Mouse (Mus musculus) urinary bladder, postnatal 25 days (tissue): ENCODE results near the gene Crtc2.
"Not testable (repeated sequence)": the region's sequence is repeated elsewhere in the genome, so short reads cannot be mapped to it uniquely, and the experiment has no call there.

Experiments
- DNase-seq: peaks from one replicate; pipeline ENCODE4 v3.0.0; 2022; ENCODE audit warnings: low spot score

Gene Crtc2

DNA sequence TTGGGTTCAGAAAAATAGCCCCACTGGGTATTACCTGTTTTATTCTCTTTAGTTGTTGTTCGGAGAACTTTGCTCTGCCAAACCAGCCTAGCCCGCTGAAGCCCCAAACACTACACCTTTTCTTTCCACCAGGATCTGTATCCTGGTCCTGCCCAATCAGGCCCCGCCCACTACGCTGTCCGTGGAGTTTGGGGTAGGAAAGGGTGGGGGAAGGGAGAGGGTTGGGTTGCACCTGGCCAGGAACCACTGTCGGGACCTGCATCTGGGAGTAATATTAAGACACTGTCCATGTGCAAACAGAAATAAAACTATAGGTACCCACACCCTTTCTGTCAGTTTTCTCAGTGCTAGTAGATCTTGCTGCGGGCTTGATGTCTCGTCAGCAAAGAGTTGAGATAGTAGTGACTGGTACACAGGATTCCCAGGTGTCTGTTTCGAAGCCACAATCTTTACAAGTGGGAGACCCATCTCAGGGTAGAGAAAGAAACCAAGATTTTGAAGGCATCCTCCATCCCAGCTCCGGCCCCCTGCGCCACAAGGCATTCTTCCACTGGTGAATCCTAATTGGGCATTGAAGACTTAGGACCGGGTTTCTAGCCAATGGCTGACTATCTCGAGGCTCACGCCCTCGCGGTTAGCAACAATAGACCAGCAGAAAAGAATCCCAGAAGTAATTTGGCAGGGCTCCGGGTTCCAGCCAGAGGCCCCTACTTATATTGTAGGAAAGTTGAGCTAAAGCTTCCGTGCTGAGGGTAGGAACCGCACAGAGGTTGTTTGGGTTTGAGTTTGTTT lies 10.8 kb upstream of the Crtc2 start, which contains the start of gene Creb3l4:
Gene Creb3l4, minus strand, starts transcription at position 529 of the 792 bp plus-strand sequence.
- no peak for DNase-seq

DNA sequence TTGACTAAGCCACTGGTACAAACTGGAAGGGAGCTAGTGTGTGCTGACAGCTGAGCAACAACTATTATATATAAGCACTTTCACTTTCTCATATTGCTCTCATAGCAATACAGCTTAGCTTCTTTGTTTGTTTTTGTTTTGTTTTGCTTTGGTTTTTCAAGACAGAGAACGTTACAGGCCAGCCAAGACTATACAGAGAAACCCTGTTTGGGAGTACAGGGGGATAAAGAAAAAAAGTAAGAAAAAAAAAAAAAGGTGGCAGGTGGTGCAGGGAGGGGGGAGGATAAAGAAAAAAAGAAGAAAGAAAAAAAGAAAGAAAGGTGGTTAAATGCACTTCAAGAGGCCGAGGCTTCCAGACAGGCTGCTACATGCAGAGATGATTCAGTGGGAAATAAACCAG lies 8.6 kb upstream of the Crtc2 start:
- no peak for DNase-seq

DNA sequence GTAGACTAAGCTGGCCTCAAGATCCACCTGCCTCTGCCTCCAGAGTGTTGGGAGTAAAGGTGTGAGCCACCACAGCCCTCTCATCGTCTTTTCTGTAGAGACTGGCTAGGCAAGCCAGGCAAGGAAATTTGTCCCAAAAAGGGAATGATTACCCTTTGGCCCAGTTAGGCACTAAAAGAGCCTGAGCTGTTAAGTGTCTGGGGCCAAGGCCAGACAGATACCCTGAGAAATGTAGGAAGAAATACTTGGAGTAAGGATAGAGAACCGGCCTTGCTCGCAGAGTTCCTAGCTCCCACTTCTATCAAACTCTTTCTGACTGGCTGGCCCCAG lies 6.4 kb upstream of the Crtc2 start:
- DNase-seq = no peak

DNA sequence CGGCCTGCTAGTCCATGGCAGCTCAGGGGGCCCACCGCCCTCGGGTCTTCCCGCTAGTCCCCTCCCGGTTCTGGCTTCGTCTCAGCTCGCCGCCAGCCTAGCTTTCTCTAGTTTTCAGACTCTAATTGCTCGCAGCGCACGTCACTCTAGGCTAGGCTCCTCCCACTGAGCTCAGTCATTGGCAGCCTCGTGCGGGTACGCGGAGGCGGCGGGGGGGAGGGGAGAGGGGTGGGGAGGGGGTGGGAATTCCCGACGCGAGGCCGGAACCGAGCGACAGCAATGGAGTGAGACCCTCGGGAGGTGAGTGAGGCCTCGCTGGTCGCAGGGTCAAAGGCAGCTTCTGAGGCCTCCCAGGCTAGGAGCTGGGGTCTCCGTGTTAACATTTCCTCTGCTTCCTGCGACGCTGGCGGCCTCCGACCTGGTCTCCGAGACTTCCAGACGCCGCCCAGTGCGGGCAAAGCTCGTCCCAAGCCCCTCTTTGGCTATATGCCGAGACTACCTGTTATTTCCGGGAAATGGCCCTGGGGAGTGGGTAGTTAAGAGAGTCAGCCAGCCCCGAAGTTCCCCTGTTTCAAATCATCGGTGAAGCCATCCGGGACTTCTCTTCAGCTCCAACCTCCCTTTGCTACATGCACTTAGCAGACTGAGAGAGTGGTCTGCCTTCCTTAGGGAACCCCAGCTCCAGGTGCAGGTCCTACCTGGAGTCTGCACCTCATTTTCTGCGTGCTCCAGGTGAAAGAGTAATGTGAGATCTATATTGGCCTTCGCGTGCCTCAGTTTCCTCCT lies 5.8 kb upstream of the Crtc2 start, which contains the start of gene Slc39a1:
Gene Slc39a1, plus strand, starts transcription at position 213 of the 786 bp plus-strand sequence.
- peak; percentile 85 for DNase-seq

DNA sequence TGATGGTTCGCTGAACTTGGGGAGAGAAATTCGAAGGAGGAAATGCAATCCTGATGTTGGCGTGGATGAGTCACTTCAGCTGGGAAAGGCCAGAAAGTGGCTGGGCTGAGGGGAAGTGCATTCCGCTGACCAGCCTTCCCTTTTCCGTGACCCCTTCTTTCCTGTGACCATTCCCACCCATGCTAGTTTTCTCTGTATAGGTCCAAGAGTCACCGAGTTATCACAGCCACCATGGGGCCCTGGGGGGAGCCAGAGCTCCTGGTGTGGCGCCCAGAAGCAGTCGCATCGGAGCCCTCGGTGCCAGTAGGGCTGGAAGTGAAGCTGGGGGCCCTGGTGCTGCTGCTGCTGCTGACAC lies 5.2 kb upstream of the Crtc2 start:
- no peak for DNase-seq

- DNase-seq = no peak
These were observed 3.2 kb upstream of the Crtc2 start for GRCm38 (mm10) chr3:90250791-90251190.

GRCm38 (mm10) chr3:90251731-90252226 lies 2.2 kb upstream of the Crtc2 start:
- DNase-seq = not testable (repeated sequence)

DNA sequence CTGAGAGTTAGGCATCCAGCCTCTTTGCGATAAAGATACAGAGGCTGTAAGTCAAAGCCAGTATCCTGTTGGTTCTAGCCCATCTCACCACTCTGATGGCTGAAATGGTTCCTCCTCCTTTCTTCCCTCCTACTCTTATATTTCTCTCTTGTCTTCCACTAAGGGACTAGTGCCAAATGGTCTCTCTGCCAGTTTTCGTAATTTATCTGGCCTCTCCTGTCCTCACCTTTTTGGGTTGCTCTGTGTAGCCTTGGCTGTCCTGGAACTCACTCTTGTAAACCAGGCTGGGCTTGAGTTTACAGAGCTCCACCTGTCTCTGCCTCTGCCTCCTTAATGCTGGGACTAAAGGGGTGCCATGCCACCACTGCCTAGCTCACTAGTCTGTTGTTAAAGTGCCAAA lies 1.3 kb upstream of the Crtc2 start:
- not testable (repeated sequence) for DNase-seq

GRCm38 (mm10) chr3:90253174-90253573 lies 789 bp upstream of the Crtc2 start:
- not testable (repeated sequence) for DNase-seq

GRCm38 (mm10) chr3:90254419-90255193 lies 643 bp downstream of the Crtc2 start:
- no peak for DNase-seq

- no peak for DNase-seq
These were observed 1.2 kb downstream of the Crtc2 start for GRCm38 (mm10) chr3:90255194-90255565.

DNA sequence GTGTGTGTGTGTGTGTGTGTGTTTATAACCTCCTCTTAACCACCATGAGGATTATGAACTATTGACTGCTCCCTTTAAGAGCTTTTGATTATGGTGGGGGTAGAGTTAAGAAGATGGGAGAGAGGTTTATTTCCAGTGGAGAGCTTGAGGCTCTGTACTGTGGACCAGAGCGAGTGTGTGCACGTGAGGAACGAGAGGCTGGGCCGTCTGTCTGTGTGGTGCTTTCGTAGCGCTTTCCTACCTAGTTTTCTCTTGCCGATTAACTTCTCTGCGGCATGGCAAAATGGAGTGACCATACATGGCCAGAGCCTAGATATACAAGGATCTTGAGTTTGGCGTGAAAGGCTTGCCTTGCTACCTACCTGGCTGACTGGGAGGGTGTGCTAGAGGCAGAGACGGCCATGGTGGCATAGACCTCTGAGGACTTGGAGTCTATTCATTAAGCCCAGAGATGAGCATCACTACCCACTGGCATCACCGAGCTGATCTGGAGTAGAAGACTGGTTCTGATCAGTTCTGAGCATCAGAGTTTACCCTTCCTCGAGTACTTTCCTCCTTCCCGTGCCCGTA lies 1.9 kb downstream of the Crtc2 start:
- DNase-seq = no peak

DNA sequence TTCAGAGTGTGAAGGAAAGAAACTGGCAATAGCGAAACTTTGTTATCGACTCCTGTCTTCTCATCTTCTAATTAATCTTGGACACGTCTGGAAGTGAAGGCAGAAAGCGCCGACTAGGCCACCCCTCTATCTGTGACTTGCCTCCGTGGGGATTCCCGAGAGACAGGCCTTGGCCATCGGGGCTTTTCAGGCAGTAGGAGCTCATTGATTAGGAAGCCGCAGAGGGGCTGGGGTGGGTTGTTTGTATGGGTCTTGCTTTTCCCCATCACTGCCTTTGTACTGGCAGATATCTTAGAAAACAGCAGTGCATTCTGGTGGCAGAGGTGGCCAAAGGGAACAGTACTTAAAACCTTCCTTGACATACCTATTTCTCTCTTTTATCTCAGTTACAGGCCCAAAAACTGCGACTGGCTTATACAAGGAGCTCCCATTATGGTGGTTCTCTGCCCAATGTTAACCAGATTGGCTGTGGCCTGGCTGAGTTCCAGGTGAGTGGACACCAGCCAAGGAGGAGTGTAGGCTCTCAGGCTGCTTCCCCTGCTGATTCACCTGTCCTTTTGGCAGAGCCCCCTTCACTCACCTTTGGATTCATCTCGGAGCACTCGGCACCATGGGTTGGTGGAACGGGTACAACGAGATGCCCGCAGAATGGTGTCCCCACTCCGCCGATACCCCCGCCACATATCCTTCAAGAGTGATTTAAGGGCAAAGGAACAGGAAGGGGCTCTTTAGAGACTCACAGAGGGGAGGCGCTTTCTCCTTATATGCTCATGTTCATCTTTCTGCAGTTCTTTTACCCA lies 3.0 kb downstream of the Crtc2 start:
- no peak for DNase-seq

DNA sequence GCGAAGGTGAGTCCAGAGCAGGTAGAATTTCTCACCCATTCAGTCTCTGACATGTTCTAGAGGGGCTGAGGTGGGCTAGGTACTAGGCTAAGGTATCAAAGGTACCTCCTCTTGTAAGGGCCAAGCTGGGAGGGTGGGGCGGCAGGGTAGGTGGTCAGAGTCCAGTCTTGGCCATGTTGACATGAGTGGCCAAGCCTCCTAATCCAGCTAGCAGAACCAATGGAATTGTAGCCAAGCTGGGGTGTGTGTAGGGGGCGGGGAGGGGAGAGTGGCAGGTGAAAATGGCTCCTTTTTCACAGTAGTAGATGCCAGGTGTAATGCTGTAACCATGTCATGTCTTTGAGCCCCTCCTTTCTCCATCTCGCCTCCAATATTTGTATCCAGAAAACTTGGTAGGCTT lies 4.6 kb downstream of the Crtc2 start:
- no peak for DNase-seq

GRCm38 (mm10) chr3:90263121-90263771 lies 9.3 kb downstream of the Crtc2 start:
- no peak for DNase-seq

DNA sequence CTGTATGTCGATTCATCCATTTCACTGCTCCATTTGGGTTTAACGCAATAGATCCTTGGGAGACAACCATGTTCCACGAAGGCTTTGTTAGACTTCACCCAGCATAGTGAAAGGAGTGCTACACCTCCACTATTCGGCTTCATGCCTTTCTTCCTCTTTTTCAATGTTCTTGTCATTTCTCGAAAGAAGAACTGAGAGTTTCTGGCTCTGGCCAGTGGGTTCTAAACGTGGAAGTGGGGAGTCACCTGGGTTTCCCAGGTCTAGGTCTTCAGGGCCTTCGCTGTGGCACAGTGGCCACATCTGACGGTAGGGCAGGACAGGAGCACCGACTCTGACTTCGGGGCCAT lies 10.7 kb downstream of the Crtc2 start:
- DNase-seq = no peak

GRCm38 (mm10) chr3:90265034-90265931 lies 11.3 kb downstream of the Crtc2 start, which contains the start of gene Dennd4b:
Gene Dennd4b (plus strand): TSS chr3:90265185.
- DNase-seq = peak; percentile 93

DNA sequence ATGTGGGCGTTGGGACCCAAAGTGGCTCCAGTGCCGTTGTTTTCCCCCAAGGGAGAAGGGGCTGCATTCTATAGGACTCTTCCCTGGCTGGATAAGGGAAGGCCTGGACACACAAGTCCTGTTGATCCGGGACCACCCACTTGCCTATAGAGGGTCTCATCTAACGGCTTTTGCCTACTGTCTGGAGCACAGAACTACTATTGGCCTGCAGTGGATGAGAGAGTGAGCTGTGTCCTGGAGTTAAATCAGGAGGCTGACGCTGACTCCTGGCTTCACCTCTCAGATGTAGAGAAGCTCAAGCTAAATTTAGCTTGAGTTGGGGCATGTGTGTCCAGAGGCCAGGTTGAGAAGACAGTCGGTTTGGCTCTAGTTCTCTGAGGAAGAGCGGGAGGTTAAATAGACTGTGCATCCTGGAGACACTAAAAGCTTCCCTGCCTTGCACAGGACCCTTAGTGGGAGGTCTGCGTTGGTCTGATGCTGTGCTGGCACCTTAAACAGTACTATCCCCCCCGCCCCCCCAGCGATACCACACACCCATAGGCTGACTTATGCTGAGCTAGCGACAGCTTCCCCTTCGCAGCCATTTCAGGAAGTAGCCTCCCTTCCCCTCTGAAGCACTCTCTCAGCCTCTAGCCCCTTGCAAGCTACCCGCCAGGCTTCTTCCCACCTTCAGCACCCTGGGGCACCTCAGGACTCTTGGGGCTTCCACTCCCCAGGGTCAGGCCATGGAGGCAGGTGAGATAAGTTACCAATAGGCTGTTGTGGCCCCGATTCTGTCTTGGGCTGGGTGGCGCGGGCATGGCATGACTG lies 12.2 kb downstream of the Crtc2 start:
- DNase-seq = no peak
